Mouse (Mus musculus): ENCODE measurements around the gene Pde10a. TPM values are rescaled to one million over a fixed set of nuclear protein-coding genes. Genes with fewer than 3 reads are reported as not detected.

The Pde10a gene
- total RNA-seq, 4 experiments from 2014 or later = 16.9 to 104 (median 44.4) TPM

GRCm38 (mm10) chr17:9035561-9036348 lies 510.6 kb downstream of the Pde10a start:
- no peak for DNase-seq

Other genes with a start within 250 kb of the Pde10a start
- 100 to 1,000 TPM; 122 to 221 (median 169) TPM for gene Mpc1, start 242.5 kb upstream of the Pde10a start, total RNA-seq (2022)
- gene Sft2d1, start 214.3 kb upstream of the Pde10a start, total RNA-seq (2022) = 10 to 100 TPM; 42.0 to 50.0 (median 45.0) TPM
- under 1 TPM; 0.13 to 0.55 (median 0.35) TPM for gene Prr18, start 187.9 kb upstream of the Pde10a start, total RNA-seq (2022)
- not detected for gene T2, start 169.4 kb upstream of the Pde10a start, total RNA-seq (2022)
- not detected for gene T, start 90.9 kb upstream of the Pde10a start, total RNA-seq (2022)
- not detected for gene Gm17087, start 41.6 kb downstream of the Pde10a start, total RNA-seq (2022)

Measured in adrenal gland, adult 8-10 months (tissue).